Mouse (Mus musculus) liver, embryonic 14.5 days (tissue): ENCODE data around the gene Ddx52.

Source experiments
- CTCF ChIP-seq: IDR thresholded peaks from 2 replicates; pipeline ENCODE4 v1.5.1; 2016; ENCODE audit warnings: antibody characterized with exemption, low read depth, control low read depth
- EP300 ChIP-seq: IDR thresholded peaks from 2 replicates; pipeline ENCODE4 v1.6.1; 2016; ENCODE audit warnings: antibody characterized with exemption, low read depth

DNA sequence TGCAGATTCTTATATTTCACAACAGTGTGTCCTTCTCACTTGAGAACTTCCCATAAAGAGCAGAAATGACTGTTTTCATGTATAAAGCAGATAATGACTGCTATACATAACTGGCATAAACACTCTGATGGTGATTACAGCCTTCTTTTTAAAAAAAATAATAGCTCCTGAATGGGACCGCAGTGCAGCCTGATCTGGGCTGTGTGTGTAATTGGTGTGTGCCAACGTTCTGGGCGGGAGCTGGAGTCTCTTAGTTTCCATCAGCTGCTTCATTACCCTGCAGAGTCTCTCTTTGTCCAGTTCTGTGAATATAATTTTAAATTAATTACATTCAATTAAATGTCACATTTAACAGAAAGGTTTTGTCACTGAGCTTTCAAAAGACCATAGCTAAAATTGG is 57.1 kb downstream of the Ddx52 start:
- TF ChIP-seq CTCF (no peak), EP300 (no peak)
